Mouse (Mus musculus) mature B cell (primary cell): ENCODE measurements around the gene Rara.

ENCODE experiments used
- in situ Hi-C: fragments of 300-500 bp; cut with MboI; formaldehyde crosslinking; loops from 2 replicates; pipeline ENCODE4 v1.14.3; 2019

Rara gene

GRCm38 (mm10) chr11:98995987-98996386, 68.4 kb downstream of the Rara start:
- in situ Hi-C loops: no loop called here

DNA sequence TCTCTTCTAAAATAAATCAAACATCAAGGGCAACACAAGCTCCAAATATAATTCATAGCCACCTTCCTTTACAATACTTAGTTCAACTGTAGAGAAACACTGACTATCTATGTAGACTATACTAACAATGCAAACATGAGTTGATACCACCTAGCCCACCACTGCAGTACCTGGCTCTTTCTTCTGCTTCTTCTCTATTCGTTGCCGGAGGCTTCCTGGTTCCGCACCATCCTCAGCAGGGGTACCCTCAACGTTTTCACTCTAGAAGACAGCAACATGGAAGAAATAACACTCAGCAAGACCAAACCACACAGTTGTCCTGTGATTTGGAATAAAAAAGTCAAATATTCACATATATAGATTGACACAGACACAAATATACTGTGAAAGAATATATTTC, 70.0 kb downstream of the Rara start:
- in situ Hi-C loops: no loop called here

DNA sequence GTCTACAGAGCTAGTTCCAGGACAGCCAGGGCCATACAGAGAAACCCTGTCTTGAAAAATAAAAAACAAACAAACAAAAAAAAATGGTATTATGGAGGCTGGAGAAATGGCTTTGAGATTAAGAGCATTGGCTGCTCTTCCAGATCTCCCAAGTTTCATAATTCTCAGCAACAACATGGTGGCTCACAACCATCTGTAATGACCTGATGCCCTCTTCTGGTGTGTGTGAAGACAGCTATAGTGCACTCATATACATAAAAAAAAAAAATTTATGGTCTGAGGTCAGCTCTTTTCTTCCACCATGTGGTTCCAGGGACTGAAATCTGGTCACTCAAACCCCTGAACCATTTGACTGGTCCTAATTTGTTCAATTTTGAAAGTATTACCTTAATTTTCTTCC, 71.2 kb downstream of the Rara start:
- in situ Hi-C loops: no loop called here

- in situ Hi-C loops: no loop called here
These were observed 71.6 kb downstream of the Rara start for GRCm38 (mm10) chr11:98999243-98999642.

DNA sequence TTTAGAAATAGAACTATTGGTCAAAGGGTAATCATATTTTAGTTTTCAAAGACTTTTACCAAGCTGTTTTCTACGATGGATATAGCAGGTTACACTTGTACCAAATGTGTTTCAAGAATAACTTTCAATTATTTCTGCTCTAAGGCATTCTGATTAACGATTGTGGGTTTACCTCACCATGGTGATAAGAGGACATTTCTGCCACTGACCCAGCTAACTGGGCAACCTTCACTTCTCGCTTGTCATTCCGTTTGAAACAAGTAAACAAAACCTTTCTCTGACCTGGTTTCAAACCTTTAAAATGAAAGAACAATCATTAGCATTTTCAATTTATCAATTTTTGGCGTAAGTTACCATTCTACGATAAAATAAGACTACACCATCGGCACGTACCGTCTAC, 79.2 kb downstream of the Rara start:
- in situ Hi-C loops: no loop called here

GRCm38 (mm10) chr11:99010124-99010523, 82.5 kb downstream of the Rara start:
- in situ Hi-C loops: no loop called here

DNA sequence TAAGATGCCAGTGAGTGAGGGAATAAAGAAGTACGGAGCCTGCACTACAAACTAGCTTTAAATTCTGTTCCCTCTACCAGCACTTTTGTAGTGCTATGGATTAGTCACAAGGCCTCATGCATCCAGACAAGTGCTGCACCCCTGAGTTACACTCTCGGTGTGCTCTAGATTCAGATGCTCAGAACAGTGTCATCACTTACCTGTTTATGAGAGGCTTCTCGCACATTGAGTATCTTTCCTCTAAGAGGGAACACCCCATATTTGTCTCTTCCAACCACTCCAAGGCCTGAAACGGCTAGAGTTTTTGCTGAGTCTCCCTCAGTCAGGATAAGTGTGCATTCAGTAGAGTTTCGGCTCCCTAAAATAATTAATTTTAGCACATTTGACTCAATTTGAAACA, 83.1 kb downstream of the Rara start:
- in situ Hi-C loops: no loop called here

GRCm38 (mm10) chr11:99013856-99014255, 86.2 kb downstream of the Rara start:
- in situ Hi-C loops: no loop called here

- in situ Hi-C loops: no loop called here
These were observed 92.2 kb downstream of the Rara start for GRCm38 (mm10) chr11:99019844-99020243.

DNA sequence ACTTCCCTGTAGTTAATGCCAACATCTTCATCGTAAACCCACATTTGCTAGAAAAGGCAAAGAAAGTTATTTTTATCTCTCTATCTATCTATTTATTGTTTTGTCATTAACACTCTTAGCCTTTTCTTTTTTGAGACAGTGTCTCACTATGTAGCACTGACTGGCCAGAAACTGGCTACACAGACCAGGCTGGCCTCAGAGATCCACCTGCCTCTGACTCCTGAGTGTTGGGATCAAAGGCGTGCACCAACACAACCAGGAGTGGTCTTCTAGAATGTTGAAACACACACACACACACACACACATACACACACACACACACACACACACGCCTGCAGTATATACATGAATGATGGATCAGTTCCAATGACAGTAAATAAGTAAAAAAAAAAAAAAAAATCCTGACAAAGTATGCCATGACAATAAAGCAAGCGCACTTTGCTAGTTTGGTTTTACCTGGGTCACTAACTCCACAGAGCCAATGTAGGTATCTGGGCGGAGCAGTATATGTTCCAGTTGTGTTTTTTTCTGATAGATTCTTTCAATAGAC, 94.8 kb downstream of the Rara start:
- in situ Hi-C loops: no loop called here

DNA sequence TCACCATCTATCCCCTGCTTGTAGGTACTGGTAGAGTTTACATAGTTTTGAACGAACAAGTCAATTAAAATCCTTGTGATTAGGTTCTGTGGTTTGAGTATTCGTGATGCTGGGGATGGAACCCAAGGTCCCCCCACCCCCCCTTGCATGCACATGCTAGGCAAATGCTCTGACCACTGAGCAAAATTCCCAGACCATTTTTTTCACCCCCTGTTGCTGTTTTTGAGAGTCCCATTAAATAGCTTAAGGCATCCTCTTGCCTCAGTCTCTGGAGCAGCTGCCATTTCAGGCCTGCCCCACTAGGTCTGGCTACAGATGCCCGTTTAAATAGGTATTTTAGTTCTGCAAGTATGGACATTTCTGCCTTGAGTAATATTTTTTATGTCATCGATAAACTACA, 95.5 kb downstream of the Rara start:
- in situ Hi-C loops: no loop called here

DNA sequence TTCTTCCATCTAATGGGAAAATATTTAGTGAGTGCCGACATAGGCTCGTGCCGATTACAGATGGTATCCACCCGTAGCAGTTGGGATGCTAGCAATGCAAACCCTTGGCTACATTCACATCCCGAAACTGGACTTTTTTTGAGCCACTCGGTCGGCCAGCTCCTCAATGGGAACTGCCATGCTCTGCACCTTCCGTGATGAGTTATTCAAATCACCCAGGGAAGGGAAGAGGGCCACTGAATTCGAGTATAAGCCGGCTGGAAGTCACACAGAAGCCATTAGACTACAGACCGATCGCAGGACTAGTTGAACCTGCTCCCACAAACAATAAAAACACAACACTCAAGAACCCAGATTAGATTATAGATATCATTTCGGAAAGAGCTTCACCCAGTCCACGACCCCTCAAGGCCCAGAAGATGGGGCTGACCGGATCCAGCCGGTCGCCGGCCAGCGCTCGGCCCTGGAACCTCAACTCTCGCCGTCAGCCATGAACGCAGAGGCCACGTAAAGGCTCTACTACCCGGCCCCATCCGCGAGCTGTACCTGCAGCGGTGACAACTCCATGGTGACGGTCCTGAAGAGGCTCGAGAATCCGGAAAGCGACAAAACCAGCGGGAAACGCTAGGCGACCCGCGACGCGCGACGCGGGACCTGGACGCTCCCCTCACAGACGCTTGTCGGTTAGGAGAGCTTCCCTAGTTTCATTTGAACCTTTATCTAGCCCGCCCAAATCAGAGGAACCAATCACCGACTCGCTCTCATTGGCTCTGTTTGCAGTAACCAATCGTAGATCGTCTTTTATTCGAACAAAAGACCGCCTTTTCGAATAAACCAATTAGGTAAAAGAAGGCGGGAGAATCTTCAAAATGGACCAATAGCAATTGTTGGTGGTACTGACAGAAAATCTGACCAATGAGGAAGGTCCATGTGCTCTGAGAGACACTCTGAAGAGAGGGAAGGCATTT, 96.2 kb downstream of the Rara start, which contains the start of gene Top2a:
TSS of gene Top2a (minus strand) at position 690 of the 968 bp plus-strand sequence.
- in situ Hi-C loops: no loop called here
